Mouse (Mus musculus) olfactory bulb, adult 2 months (tissue): ENCODE measurements around the gene Adamts14.

Experiments
- CTCF ChIP-seq: fragments of 200-500 bp; IDR thresholded peaks from 2 replicates; pipeline ENCODE4 v1.5.1; 2012; ENCODE audit warnings: low read depth, mild to moderate bottlenecking, low read length, moderate library complexity; ENCODE audit not compliant: insufficient read depth
- POLR2A ChIP-seq: fragments of 200-500 bp; IDR thresholded peaks from 2 replicates; pipeline ENCODE4 v1.6.1; 2012; ENCODE audit warnings: mild to moderate bottlenecking, low read depth, low read length, moderate library complexity; ENCODE audit not compliant: insufficient read depth

DNA sequence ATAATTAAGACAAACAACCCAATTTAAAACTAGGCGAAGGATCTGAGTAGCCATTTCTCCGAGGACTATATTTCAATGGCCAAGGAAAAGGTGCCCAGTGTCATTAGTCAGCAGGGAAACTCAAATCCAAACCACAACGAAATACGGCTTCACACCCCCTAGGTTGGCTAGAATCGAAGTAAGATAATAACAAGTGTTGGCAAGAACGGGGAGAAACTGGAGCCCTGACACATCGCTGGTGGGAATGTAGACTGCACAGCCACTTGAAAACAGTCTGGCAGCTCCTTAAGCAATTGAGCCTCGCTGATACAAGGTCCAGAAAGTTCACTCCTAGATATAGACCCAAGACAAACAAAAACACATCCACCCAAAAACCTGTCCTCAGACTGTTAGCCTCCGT is 16.6 kb downstream of the Adamts14 start:
- TF ChIP-seq CTCF, result no peak
- no peak for TF ChIP-seq POLR2A
